Mouse (Mus musculus) left cerebral cortex, adult 8-10 months (tissue): ENCODE measurements around the gene Parvb. TPM values are rescaled to one million over a fixed set of nuclear protein-coding genes. Genes with fewer than 3 reads are reported as not detected.

Source experiments
- DNase-seq, 2 experiments: peaks; one replicate each; pipeline ENCODE4 v3.0.0; 2022; ENCODE audit warnings: low spot score in 2 of 2
- total RNA-seq, 4 experiments: library from RNA; stranded (reverse); gene quantifications; 2 replicates each; pipeline ENCODE4 v1.2.4; 2022

The Parvb gene
- total RNA-seq, 4 experiments from 2014 or later = 15.8 to 20.0 (median 17.9) TPM

DNA sequence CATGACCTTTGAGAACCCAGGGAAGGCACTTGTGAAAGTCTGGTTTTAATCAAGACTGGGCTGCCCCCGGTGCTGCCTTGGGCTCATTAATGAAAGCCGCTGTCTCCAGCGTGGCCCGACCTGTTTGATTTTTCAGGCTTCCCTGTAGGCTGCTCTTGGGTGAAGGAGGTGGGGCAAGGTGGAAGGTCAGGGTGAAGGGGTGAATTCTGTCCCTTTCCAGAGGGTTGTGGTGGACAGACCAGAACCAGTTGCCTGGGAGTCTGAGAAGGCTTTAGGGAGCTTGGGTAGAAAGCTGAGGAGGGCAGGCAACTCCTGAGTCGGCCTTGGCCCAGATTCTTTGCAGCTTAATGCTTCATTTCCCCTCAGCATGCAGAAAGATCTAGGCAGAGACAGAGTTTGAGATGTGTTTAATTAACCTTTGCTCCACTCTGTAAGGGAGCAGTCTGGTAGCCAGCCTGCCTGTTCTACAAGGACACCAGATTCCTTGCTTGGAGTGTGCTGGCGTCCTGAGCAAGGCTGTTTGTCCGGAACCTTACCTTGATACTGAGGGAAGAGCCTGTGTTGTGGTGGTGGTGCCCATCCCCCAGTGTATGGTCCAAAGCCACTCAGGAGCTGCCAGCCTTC is 15.3 kb upstream of the Parvb start:
- no peak for DNase-seq

DNA sequence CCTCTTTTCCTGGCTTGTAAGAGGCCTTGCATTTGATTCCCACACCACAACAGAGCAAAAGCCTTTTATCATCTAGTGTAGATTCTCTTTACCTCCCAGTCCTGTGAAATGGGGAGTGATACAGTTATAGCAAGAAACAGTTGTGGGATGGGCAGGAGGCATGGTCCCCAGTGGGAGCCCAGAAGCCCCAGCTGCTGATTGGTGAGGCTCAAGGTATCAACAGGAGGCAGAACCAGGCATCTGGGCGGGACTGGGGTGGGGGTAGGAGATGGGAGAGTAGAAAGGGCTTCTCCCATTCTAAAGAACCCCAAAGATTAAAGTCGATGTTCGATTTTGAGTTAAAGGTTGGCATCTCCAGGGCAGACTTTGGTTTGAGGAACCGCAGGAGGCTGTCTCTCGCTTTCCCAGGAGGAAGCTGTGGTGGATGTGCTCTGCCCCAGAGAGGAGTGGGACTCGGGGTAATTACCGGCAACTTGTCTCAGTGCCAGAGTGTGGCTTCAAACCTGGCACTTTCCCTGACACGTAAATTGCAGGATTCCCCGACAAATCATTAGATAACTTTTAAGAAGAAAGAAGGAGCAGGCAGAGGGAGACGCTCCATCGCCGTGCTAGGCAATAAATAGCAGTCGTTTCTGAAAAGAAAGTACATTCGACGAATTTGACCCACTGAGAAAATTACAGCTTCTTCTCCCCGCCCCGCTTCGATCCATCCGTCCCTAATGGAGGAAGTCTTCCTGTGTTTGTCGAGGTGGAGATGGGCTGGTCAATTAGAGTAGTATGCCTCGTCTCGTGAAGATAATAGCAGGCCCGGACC is 13.7 kb upstream of the Parvb start:
- no peak for DNase-seq

DNA sequence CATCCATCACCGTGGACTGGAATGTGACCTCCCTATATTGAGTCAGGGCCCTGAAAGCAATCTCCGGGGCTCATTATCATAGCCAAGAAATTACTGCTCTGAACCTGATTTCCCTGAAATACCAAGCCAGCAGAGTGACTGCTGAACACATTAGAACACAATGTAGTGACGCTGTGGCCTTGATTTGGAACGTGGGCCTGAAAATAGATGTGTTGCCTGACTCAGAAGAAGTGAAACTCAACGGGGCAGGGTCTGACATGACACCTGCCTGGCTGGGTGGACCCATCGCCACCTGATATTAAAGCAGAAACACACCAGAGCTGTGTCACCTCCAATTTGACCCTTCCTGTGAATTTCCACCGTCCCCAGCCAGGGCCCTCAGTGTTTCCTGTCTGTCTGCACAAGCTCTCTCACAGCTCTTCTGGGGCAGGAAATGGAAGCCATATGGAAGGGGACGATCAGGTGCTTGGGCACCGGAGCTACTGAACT is 13.0 kb upstream of the Parvb start:
- DNase-seq = no peak

DNA sequence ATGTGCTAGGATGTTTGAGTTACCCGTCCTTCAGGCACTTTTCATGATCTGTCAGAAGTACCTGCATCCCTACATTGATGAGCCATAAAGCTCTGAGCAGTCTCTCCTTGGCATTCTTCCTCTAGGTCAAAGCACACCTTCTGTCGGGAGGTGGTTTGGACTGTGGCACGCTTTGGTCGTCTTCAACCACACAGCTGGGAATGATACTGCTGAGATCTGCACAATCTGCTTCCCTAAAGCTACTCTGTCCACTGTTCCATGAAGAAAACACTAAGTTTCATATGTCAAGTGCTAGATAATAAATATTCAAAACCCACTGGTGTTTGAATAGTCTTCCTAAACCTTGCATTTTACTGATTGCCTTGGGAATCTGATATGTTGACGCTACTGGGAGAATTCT is 10.3 kb upstream of the Parvb start:
- no peak for DNase-seq

DNA sequence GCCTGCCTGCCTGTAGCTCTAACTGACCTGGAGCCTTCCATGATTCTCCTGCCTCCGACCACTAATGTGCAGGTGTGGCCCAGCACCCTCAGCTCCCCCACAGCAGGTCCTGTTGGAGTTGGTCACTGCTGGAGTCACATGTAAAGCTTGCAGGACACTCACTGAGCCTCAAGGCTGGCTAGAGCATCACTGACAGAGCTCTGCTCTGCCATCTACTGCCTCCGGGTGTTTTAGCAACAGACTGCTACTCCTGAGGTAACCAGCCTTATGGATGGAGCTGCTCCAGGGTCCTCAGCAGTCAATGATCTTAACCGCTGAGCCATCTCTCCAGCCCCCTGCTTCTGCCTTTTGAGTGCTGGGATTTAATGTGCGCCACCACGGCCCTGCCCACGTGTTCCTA is 8.4 kb upstream of the Parvb start:
- no peak for DNase-seq

DNA sequence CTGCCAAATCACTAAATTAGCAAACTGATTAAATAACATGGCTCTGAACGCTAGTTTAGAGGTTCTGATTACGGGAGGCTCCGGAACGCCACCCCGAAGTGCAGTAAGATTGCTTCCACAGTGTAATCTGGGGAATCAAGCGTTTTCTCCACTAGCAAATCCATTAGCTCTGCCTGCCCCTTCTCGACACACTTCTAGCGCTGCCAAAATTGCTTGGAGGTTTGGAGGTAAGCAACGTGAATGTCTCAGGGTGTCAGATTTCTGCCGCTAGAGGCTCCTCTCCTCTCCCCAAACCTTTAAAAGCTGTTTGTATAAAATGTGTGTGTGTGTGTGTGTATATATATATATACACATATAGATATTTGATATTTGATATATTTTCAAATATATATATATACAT is 7.1 kb upstream of the Parvb start:
- DNase-seq = no peak

DNA sequence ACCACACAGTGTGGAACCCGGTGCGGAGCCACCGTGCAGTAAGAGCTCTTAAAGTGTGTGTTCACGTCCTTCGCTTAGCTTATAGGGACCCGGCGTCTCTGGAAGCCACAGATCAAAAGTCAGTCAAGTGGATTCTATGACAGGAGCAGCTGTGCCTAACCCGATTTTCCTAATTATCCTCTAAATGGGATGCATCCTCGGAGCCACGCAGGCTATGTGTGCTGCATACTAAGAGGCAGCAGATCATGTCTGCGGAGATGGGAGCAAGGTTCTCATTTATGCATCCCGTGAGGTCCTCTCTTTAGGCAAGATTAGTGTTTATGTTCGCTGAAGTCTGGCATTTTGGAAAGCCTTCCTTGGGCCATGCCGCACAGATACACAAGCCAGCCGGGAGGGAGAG is 4.9 kb upstream of the Parvb start:
- DNase-seq = no peak

DNA sequence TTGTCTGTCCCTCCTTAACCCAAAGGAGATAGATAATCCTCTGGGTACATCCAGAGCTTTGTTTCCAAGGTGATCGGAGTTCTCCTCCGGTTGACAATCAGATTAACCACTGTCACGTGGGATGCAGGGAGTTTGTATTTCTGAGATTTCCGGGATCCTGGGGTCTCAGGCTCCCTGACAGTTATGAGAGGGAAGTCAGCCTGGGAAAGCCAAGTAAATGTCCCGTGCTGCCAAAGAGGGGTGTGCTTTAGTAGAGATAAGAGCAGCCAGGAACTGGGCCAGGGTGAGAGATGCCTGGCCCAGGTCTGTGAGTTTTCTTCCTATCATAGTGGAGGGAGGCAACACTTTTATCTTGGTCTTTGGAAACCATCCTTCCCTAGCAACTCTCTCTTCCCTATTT is 1.2 kb upstream of the Parvb start:
- no peak for DNase-seq

DNA sequence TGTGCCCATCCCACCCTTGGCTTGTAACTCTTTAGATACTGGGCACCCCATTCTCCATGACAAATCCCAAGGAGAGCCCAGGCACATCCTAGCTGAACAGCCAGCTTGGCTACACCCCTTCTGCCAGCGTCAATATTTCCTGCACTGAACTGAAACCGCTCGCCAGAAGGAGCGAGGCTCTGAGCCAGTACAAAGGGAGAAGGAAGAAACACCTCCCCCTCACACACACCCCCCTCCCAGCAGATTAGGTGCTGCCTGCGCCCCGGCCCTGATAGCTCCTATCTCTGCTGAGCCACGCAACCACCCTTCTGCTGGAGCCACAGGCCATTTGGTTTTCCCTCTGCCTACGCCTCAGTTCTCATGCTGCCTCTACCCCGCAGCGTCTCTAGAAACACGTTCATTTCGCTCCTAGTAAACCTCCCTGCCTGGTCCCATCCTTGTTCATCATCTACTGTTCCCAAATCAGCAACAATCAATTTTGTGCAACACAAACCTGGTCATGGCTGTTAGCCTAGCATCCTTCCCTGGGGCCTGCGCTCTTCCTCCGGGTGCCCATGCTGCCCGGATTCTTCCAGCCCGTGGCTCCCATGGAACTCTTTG is 630 bp upstream of the Parvb start:
- peak; percentile 30 to 76 for DNase-seq

DNA sequence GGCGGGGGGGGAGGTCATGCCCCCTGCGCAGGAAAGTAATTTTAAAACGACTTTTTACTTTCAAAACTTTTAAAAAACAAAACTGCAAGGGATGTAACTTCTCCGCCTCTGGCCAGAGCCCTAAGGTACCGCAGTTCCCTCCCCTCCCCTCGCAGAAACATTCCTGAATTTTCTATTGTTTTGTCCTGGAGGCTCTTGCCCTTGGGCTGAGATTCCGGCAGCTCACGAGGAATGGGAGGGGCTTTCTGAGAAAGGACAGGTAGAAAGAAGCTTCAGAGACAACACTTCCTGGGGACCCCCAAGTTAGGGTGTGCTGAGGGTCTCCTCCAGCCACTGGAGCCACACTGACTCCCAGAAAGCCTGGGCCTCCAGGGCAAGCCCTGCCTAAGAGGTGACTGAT is 766 bp downstream of the Parvb start:
- no peak for DNase-seq

DNA sequence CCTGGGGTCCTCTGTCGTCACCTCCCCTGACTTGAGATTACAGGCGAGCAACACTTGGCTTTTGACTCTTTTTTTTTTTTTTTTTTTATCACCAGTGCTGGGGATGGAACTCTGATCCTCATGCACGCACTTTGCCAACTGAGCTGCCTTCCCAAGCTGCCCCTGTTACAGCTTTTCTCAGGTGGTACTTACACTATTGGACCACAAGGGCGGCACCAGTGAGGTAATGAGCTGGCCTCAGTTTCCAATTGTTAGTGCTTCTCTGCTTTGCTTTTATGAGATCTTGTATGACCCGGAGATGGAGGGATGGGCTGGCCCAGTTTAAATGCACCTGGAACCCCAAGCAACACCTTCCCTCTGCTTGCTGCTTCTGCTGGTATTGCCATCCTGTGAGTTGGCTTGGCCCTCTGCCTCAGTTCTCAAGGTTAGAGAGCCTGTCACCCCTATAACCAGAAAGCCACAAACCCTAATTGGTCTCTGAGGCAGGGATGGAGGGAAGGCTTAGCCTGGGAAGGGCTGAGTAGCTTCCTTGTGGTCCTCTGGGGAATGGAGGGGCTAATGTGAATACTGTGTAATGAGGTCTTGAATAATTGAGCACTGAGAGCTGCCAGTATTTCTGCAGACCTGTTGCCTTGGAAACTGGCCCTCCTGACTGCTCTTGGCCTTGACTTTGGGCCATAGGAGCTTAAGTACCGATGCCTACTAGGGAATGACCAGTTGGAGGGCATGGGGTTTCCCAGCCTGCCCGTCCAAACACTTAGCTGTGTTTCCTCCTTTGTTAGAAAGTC is 3.1 kb downstream of the Parvb start:
- no peak for DNase-seq

DNA sequence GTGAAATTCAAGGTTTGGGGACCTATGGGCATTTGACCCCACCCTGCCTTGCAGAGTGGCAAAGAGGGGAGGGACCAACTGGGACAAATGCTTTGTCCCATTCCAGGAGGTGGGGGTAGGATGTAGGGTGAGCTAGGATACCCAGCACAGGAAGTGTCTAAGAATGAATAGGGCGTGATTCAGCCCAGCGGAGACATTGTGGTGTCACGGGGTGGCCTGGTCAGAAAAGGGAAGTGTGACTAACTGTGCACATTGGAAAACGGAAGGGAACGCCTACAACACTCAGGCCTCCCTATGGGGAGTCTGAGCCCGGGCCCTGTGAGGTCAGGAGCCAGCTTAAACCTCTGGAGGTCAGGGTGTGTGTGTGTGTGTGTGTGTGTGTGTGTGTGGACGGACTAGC is 3.8 kb downstream of the Parvb start:
- no peak for DNase-seq

DNA sequence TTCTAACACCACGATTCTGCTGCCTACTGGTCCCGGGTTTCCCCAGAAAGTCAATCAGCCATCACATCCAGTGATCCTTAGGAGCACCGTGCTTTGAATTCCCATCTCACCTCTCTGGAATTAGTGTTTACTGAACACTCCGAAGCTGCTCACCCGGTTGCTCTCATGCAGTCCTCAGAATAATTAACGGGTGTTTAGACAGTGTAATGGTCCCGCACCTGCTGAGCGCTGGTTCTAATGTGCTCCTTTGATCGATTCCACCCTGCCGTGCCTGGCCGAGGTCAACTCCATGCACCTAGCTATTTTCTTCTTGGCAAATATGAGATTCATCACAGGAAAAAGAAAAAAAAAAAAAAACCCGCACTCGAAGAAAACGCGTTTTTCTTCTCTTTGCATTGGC is 6.7 kb downstream of the Parvb start:
- DNase-seq = no peak

DNA sequence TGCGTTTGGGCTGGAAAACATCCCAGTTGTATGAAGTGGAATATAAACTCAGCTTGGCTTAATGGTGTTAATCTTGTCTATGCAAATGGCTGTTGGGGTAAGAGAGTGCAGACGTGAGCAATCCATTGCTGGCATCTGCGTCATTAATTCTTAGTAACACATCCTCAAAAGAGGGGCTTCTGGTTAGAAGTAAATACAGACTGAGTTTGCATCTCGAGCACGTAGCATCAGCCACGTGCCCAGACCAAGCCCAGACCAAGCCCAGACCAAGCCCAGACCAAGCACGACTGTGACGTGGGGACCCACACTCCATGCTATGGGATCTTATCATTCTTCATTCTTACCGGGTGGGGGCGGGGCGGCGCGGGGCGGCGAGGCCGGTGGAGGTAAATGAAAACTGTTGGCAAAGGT is 7.2 kb downstream of the Parvb start:
- DNase-seq = no peak

DNA sequence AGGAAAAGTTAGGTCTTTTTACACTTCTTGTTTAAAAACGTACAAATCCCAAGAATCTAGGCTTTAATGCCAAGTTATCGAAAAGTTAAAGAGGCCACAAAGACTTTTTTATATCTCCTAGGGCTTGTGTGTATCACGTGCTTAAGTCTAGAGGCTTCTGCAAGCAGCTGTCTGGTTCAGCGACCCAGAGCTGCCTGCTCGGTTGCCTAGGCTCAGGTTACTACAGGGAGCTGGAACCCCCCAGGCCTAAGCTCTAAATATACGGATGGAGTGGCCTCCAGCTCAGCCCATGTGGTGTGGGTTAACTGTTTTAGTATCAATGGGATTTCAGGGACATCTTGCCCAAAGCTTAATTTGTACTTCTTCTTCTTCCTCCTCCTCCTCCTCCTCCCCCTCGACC is 9.7 kb downstream of the Parvb start:
- no peak for DNase-seq

DNA sequence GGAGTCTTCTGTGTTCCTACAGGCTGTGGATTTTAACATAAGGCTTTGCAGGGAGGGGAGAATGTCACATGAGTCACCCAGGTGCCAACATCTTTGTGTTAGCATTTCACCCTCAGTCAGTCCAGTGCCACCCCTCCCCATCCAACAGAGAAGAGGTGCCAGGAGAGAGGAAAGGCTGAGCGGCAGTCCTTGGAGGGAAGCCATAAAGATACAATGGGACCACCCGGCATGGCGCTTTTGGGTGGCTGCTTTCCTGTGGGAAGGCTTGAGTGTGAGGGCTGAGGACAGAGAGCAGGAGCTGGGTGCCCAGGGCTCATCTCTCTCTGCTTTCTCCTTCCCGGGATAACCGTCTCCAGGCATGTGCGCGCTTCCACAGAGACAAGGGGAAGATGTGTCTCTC is 13.3 kb downstream of the Parvb start:
- no peak for DNase-seq

DNA sequence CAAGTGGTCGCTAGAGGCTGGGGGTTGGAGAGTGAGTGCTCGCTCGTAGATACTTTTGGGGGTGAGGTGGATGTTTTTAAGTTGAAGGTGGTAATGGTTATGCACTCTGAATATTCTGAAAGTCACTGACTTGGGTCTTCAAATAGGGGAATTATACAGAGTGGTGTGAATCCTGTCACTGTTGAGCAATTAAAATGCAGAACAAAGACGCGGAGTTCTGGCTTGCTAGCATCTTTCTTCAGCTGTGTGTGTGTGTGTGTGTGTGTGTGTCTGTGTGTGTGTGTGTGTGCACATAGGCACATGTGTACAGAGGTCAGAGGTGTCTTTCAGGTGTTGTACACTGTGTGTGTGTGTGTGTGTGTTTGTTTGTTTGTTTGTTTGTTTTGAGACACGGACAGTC is 14.4 kb downstream of the Parvb start:
- DNase-seq = no peak

DNA sequence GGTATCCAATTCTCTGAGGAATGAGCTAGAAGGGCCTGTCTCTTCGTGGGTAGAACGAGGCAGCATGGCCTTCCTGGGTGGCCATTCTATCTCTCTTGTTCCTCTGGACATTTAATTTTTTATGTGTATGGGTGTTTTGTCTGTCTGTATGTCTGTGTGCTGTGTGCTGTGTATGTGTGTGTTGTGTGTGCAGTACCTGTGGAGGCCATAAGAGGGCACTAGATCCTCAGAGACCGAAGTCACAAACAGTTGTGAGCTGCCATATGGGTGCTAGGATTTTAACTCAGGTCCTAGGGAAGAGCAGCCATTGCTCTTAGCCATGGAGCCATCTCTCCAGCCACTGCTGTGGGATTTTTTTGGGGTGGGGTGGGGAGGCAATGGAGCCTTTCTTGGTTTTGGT is 15.5 kb downstream of the Parvb start:
- DNase-seq = no peak

DNA sequence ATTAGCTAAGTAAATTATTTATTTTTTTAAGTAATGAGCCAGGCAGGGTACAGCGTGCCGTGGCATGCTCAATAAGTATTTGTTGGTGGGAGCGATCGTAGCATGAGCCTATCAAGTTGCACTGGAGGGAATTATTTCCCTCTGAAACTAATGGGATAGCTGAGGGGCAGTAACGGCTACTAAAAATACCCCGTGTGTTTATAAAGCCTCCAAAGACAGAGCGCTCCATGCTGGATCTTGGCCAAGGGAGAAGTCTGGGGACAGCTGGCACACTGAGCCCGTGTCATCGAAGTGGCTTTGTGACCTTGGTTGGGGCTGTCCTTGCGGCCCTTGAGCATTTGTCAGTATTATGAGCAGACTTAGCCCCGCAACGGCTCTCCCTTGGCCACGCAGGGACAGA is 19.4 kb downstream of the Parvb start:
- no peak for DNase-seq

DNA sequence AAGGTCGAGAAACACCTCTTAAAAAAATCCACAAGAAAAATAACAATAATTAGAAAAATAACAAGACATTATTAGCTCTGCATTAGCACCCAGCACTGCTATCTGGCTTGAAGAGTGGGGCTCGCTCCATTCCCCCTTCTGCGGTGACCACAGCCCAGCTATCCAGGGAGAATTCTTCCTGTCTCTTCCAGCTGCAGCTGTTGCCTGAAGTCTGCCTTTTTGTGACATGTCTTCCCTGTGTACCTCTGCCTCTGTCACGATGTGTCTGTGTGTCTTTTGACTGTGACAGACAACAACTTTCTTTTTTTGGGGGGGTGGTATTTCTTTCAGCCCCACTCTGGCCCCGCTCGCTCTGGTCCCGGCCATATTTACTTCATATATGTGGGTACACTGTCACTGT is 20.8 kb downstream of the Parvb start:
- DNase-seq = no peak

DNA sequence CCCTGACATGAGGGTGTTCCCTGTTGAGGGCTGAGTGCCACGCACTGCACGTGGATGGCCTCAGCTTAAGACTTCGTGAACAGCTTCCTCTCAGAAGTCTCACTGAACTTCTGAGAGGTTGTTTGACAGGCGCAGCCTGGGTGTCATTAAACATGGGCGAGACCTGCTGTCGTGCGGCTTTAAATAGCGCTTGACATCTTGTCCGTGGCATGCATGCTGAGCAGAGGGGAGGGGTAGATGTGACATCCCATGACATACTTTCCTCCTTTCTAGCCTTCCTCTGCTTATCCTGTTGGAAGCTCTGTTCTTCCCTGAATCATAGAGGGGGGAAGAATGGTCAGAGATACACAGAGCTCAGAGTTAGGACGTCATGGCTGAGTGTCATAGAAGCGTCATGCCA is 21.9 kb downstream of the Parvb start:
- DNase-seq = no peak

DNA sequence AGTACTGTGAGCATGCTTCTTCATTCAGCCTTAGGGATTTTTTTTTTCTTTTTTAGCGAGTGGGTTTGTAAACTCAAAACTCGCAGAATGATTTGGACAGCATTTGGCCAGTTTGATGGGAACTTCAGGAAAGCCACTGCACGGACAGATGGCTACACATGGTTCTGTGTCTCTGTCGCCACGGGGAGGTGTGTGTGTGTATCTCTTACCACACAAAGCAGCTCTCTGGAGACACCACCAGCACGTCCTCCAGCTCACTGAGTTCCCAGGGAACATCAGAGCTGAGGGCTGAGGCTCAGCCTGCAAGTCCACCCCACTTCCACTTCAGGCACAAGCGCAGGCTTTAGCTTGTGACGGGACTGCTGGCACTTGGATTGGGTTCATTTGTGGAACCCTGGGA is 22.5 kb downstream of the Parvb start:
- no peak for DNase-seq
